ENCODE assay signal across 11 mouse cellular contexts in the genomic region with DNA sequence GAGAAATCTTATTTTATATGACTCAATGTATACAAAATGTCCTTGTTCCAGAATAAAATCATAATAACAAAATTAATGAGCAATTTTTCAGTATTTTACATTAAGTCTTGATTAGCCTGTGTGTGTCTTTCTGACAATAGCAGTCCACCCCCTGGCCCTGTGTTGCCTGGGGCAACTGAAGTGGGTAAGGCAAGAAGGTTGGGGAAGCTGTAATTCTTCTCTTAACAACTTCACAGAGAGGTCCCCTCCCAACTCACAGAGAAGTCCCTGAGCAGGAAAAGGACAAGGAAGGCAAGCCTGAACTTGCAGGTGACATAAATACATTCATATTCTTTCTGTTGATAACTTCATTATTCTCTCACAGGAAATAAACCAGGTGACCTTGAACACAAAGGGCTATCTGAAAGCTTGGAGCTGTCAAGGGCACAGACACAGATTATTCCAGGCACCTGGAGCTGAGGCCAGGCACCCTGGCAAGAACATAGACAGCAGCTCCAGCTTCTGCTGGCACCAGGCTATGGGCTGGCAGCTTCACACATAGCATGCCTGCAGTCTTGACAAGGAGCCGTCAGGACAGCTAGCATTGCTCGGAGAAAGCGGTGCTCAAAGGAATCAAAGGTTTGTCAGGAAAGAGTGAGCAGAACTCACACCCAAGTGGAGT.
DNase-seq lines count a peak whose midpoint lies in the region; ATAC-seq and TF ChIP-seq lines count a peak whose summit lies in the region.
"Had no signal": no experiment of that assay in that cellular context is flagged by ENCODE, and none has a peak within 500 bp of the region (broad histone marks: within the 10 kb centered on the region; RNA-seq: fewer than 3 reads in every experiment).

No protein-coding gene starts in this region.

- H3K27me3 ChIP-seq in heart, embryonic 11.5 days (ENCODE audit: control insufficient read depth, insufficient read depth, low read length), result no peaks in the 10 kb centered on the region
- H3K27me3 ChIP-seq in midbrain, postnatal 0 days (ENCODE audit: insufficient read depth, low read length), result no peaks in the 10 kb centered on the region
- no peaks in the 10 kb centered on the region for H3K27me3 ChIP-seq in midbrain, embryonic 15.5 days (replicated peaks)
- no peaks in the 10 kb centered on the region for H3K27me3 ChIP-seq in small intestine, adult 2 months (ENCODE audit: control insufficient read depth, insufficient read depth, low read length)
- H3K27me3 ChIP-seq: limb, embryonic 15.5 days had no signal

- no peaks in the 10 kb centered on the region for H3K9me3 ChIP-seq in heart, embryonic 11.5 days (replicated peaks; ENCODE audit: control insufficient read depth, low read length)
- no peaks in the 10 kb centered on the region for H3K9me3 ChIP-seq in midbrain, postnatal 0 days (ENCODE audit: low read length)
- no peaks in the 10 kb centered on the region for H3K9me3 ChIP-seq in midbrain, embryonic 15.5 days
- H3K9me3 ChIP-seq: limb, embryonic 15.5 days had no signal

- ATAC-seq in heart, embryonic 11.5 days (replicated peaks; ENCODE audit: insufficient number of reproducible peaks, low FRiP score, low TSS enrichment), result no peak
- ATAC-seq in midbrain, postnatal 0 days (ENCODE audit: low FRiP score), result 0 out of 2 replicates have a peak, but pooled peaks have one; percentile 31
- ATAC-seq in midbrain, embryonic 15.5 days (replicated peaks), result no peak
- ATAC-seq: forebrain, postnatal 0 days had no signal

- H3K36me3 ChIP-seq in heart, embryonic 11.5 days (ENCODE audit: control insufficient read depth, insufficient read depth, low read length), result no peaks in the 10 kb centered on the region
- no peaks in the 10 kb centered on the region for H3K36me3 ChIP-seq in midbrain, postnatal 0 days (ENCODE audit: insufficient read depth, low read length)
- no peaks in the 10 kb centered on the region for H3K36me3 ChIP-seq in midbrain, embryonic 15.5 days (replicated peaks)
- H3K36me3 ChIP-seq in small intestine, adult 2 months (ENCODE audit: control insufficient read depth, insufficient read depth, low read length), result peaks cover 5% of the 10 kb centered on the region
- H3K36me3 ChIP-seq: limb, embryonic 15.5 days had no signal

- no peak overlapping the region for H3K4me2 ChIP-seq in heart, embryonic 11.5 days
- H3K4me2 ChIP-seq in midbrain, postnatal 0 days (ENCODE audit: low read depth, low read length, poor library complexity, severe bottlenecking), result no peak overlapping the region
- H3K4me2 ChIP-seq in midbrain, embryonic 15.5 days, result no peak overlapping the region
- H3K4me2 ChIP-seq: limb, embryonic 15.5 days had no signal

- no peak overlapping the region; the same call in 1 of the 2 replicates for H3K27ac ChIP-seq in heart, embryonic 11.5 days (ENCODE audit: low read depth, low read length)
- no peak overlapping the region for H3K27ac ChIP-seq in midbrain, postnatal 0 days (ENCODE audit: low read depth, low read length)
- no peak overlapping the region for H3K27ac ChIP-seq in midbrain, embryonic 15.5 days
- H3K27ac ChIP-seq in small intestine, adult 2 months (ENCODE audit: insufficient read depth, low read depth, low read length), result peak overlapping the region; percentile 16; the same call in 1 of the 2 replicates
- H3K27ac ChIP-seq: limb, embryonic 15.5 days had no signal

- no peak for TF ChIP-seq CTCF in midbrain, postnatal 0 days (IDR thresholded peaks at IDR 0.05)
- TF ChIP-seq CTCF in small intestine, adult 2 months (IDR thresholded peaks at IDR 0.05; ENCODE audit: extremely low read depth, insufficient read length, insufficient replicate concordance, low read depth, low read length), result no peak

- no peak for TF ChIP-seq POLR2A in small intestine, adult 2 months (IDR thresholded peaks at IDR 0.05; ENCODE audit: low read depth, low read length)

- WGBS in heart, embryonic 11.5 days (ENCODE audit: insufficient replicate concordance), result 61% methylated on average over 3 of the region's 3 CpGs
- 60% methylated on average over 3 of the region's 3 CpGs for WGBS in midbrain, postnatal 0 days
- 71% methylated on average over 3 of the region's 3 CpGs for WGBS in midbrain, embryonic 15.5 days
- 25% methylated on average over 3 of the region's 3 CpGs for WGBS in small intestine, adult 2 months

- H3K9ac ChIP-seq in heart, embryonic 11.5 days (ENCODE audit: low read depth, low read length), result no peak overlapping the region
- no peak overlapping the region for H3K9ac ChIP-seq in midbrain, postnatal 0 days (replicated peaks; ENCODE audit: low read length, poor library complexity, severe bottlenecking)
- H3K9ac ChIP-seq in midbrain, embryonic 15.5 days, result no peak overlapping the region
- H3K9ac ChIP-seq: forebrain, postnatal 0 days; limb, embryonic 15.5 days had no signal

- DNase-seq in heart, adult 11 months, result peak; percentile 96
- DNase-seq in midbrain, postnatal 0 days (ENCODE audit: low spot score), result peak; percentile 44
- peak; percentile 79 to 86 for DNase-seq in cerebellum, postnatal 10 days
- DNase-seq in spleen, postnatal 14 days (ENCODE audit: low spot score in 2 of 2), result no peak
- DNase-seq in layer of hippocampus, adult 9-10 months (ENCODE audit: low spot score), result no peak
- DNase-seq: forebrain, postnatal 0 days; lung, postnatal 14 days had no signal

- no peaks in the 10 kb centered on the region; the same call in 1 of the 2 replicates for H3K4me1 ChIP-seq in heart, embryonic 11.5 days (ENCODE audit: control insufficient read depth, insufficient read depth, low read length)
- no peaks in the 10 kb centered on the region for H3K4me1 ChIP-seq in midbrain, postnatal 0 days (ENCODE audit: insufficient read depth, low read length)
- peaks cover 9% of the 10 kb centered on the region for H3K4me1 ChIP-seq in midbrain, embryonic 15.5 days
- peaks cover 17% of the 10 kb centered on the region for H3K4me1 ChIP-seq in small intestine, adult 2 months (ENCODE audit: control insufficient read depth, insufficient read depth, insufficient read length, low read length)

- H3K4me3 ChIP-seq in heart, embryonic 11.5 days (ENCODE audit: low read depth, low read length), result no peak overlapping the region
- no peak overlapping the region for H3K4me3 ChIP-seq in midbrain, postnatal 0 days (ENCODE audit: low read depth, low read length)
- H3K4me3 ChIP-seq in midbrain, embryonic 15.5 days, result no peak overlapping the region
- no peak overlapping the region for H3K4me3 ChIP-seq in small intestine, adult 2 months (ENCODE audit: low read depth, low read length)
- H3K4me3 ChIP-seq: limb, embryonic 15.5 days had no signal

Comparison
In these comparisons a context has a peak if more than half of its experiments do, and no peak if none do; other contexts are left out.
1. DNase-seq: peak in heart, adult 11 months (single experiment), midbrain, postnatal 0 days (single experiment) and cerebellum, postnatal 10 days (2 of 2); none in spleen, postnatal 14 days (0 of 2) and layer of hippocampus, adult 9-10 months (single experiment).